Comparison of ENCODE assay signal across 8 mouse cellular contexts in the genomic region with DNA sequence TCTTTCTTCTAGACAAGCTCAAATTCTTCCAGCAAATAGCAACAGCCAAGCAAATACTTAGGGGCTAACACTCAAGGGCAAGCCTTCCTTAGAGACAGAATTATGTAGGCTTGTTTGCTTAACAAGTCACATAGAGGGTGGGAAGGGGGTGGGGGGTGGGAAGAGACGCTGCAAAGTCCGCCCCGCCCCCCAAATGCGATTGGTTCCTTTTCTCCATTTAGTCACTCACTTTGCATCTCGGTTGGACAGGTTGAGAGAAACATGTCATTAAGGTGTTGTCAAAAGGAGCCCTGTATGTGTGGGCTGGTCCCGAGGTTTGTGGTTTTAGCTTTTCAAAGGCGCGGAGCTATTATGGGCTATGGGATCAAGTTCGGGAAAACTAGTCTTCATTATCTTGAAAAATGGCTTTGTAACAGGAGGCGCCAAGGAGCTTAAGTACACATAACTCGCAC. TPM values are rescaled to one million over a fixed set of nuclear protein-coding genes. Genes with fewer than 3 reads are reported as not detected.
DNase-seq lines count a peak whose midpoint lies in the region; ATAC-seq and TF ChIP-seq lines count a peak whose summit lies in the region.

Exph5 (plus strand) TSS at position 402 of the 452 bp plus-strand sequence.

- H3K9me3 ChIP-seq in limb, embryonic 11.5 days (ENCODE audit: control insufficient read depth, low read length) = no peaks in the 10 kb centered on the region
- no peaks in the 10 kb centered on the region for H3K9me3 ChIP-seq in midbrain, embryonic 12.5 days
- H3K9me3 ChIP-seq in stomach, postnatal 0 days (ENCODE audit: control insufficient read depth, low read length) = no peaks in the 10 kb centered on the region

- H3K4me3 ChIP-seq in limb, embryonic 11.5 days (ENCODE audit: low read depth, low read length) = peak within 1 kb of the TSS; percentile 28
- peak within 1 kb of the TSS; percentile 39 for H3K4me3 ChIP-seq in midbrain, embryonic 12.5 days
- peak within 1 kb of the TSS; percentile 47 for H3K4me3 ChIP-seq in stomach, postnatal 0 days (ENCODE audit: low read depth, low read length)

- peak; percentile 17 to 43 for DNase-seq in urinary bladder, adult 18-20 months (ENCODE audit: low spot score in 2 of 2)
- DNase-seq in urinary bladder, postnatal 10 days (ENCODE audit: low spot score) = no peak
- DNase-seq in embryo, embryonic 10.5 days (ENCODE audit: low spot score) = peak; percentile 76
- DNase-seq in induced T-regulatory cell, adult 2 months (ENCODE audit: low read depth) = peak; percentile 48
- DNase-seq in limb, embryonic 11.5 days (ENCODE audit: low spot score) = peak; percentile 61
- peak; percentile 93 for DNase-seq in stomach, postnatal 0 days (ENCODE audit: low spot score)
- DNase-seq in layer of hippocampus, postnatal 14 days (ENCODE audit: low spot score in 2 of 2) = no peak

- H3K36me3 ChIP-seq in limb, embryonic 11.5 days (ENCODE audit: control insufficient read depth, insufficient read depth, low read length) = no peaks in the 10 kb centered on the region
- H3K36me3 ChIP-seq in midbrain, embryonic 12.5 days = no peaks in the 10 kb centered on the region
- H3K36me3 ChIP-seq in stomach, postnatal 0 days (ENCODE audit: control insufficient read depth, insufficient read depth, low read length) = no peaks in the 10 kb centered on the region

- peaks cover 5% of the 10 kb centered on the region; the same call in 1 of the 2 replicates for H3K27me3 ChIP-seq in limb, embryonic 11.5 days (ENCODE audit: control insufficient read depth, insufficient read depth, low read length)
- H3K27me3 ChIP-seq in midbrain, embryonic 12.5 days = peaks cover 18% of the 10 kb centered on the region
- no peaks in the 10 kb centered on the region for H3K27me3 ChIP-seq in stomach, postnatal 0 days (ENCODE audit: control insufficient read depth, insufficient read depth, low read length)

- TF ChIP-seq EP300 in stomach, postnatal 0 days (optimal IDR thresholded peaks at IDR 0.05) = peak; percentile 46

- ATAC-seq in limb, embryonic 11.5 days (ENCODE audit: insufficient number of reproducible peaks, low FRiP score, low TSS enrichment, low read depth) = no peak
- peak; percentile 30; the same call in 1 of the 2 replicates for ATAC-seq in midbrain, embryonic 12.5 days (ENCODE audit: low FRiP score, low read depth)
- ATAC-seq in stomach, postnatal 0 days (ENCODE audit: low FRiP score, low TSS enrichment) = peak; percentile 93

- WGBS in limb, embryonic 11.5 days = under 1% methylated on average over 11 of the region's 11 CpGs
- under 1% methylated on average over 11 of the region's 11 CpGs for WGBS in midbrain, embryonic 12.5 days
- 0% methylated on average over 11 of the region's 11 CpGs for WGBS in stomach, postnatal 0 days

- TF ChIP-seq CTCF in stomach, postnatal 0 days (IDR thresholded peaks at IDR 0.05; ENCODE audit: low read depth) = 0 out of 2 replicates have a peak, but pooled peaks have one; percentile 4

- H3K4me2 ChIP-seq in limb, embryonic 11.5 days (ENCODE audit: low read depth, severe bottlenecking) = peak within 1 kb of the TSS; percentile 70
- H3K4me2 ChIP-seq in midbrain, embryonic 12.5 days (replicated peaks) = peak within 1 kb of the TSS; percentile 79
- peak within 1 kb of the TSS; percentile 84 for H3K4me2 ChIP-seq in stomach, postnatal 0 days (replicated peaks; ENCODE audit: low read depth)

- no peak within 1 kb of the TSS for H3K9ac ChIP-seq in limb, embryonic 11.5 days (ENCODE audit: low read length)
- H3K9ac ChIP-seq in midbrain, embryonic 12.5 days (replicated peaks) = peak within 1 kb of the TSS; percentile 20; the same call in 1 of the 2 replicates
- H3K9ac ChIP-seq in stomach, postnatal 0 days (ENCODE audit: low read length) = peak within 1 kb of the TSS; percentile 63

- no peak within 1 kb of the TSS for H3K27ac ChIP-seq in limb, embryonic 11.5 days (replicated peaks; ENCODE audit: low read depth, low read length)
- no peak within 1 kb of the TSS for H3K27ac ChIP-seq in midbrain, embryonic 12.5 days (replicated peaks)
- H3K27ac ChIP-seq in stomach, postnatal 0 days (replicated peaks) = peak within 1 kb of the TSS; percentile 95

- no peaks in the 10 kb centered on the region for H3K4me1 ChIP-seq in limb, embryonic 11.5 days (ENCODE audit: control insufficient read depth, insufficient read depth, low read length)
- peaks cover 11% of the 10 kb centered on the region for H3K4me1 ChIP-seq in midbrain, embryonic 12.5 days
- no peaks in the 10 kb centered on the region for H3K4me1 ChIP-seq in stomach, postnatal 0 days (replicated peaks; ENCODE audit: control insufficient read depth, insufficient read depth)

RNA-seq across cellular contexts. Expression of gene Exph5, which starts in this region (rescaled TPM):
- 1.1 and 1.2 TPM in 2 replicates for polyA plus RNA-seq in limb, embryonic 11.5 days (2014; fragmentation: Nextera tagmentation; extraction: Ambion mirVana)
- polyA plus RNA-seq in midbrain, embryonic 12.5 days (2016; fragmentation: Nextera tagmentation; extraction: Ambion mirVana) = 0.50 and 0.51 TPM in 2 replicates
- polyA plus RNA-seq in stomach, postnatal 0 days (2015; fragmentation: Nextera tagmentation; extraction: Ambion mirVana) = 5.4 and 6.5 TPM in 2 replicates
- 1 to 10 TPM; 3.1 to 3.3 TPM for total RNA-seq in layer of hippocampus, postnatal 14 days (2021)

Comparison
In these comparisons a context has a peak if more than half of its experiments do, and no peak if none do; other contexts are left out.
1. DNase-seq: peak in urinary bladder, adult 18-20 months (2 of 2), embryo, embryonic 10.5 days (single experiment), induced T-regulatory cell, adult 2 months (single experiment), limb, embryonic 11.5 days (single experiment) and stomach, postnatal 0 days (single experiment); none in urinary bladder, postnatal 10 days (single experiment) and layer of hippocampus, postnatal 14 days (0 of 2).
2. Peak in ATAC-seq, H3K4me3 ChIP-seq, H3K9ac ChIP-seq and H3K4me2 ChIP-seq in midbrain, embryonic 12.5 days; RNA of the gene not detected or under 1 TPM.
3. Peak in every context shown above with its lines, with median percentiles within 50 percentile points of each other: H3K4me2 ChIP-seq and H3K4me3 ChIP-seq.